Mouse (Mus musculus) neural tube, embryonic 14.5 days (tissue): ENCODE data around the gene Apobec1. TPM values are rescaled to one million over a fixed set of nuclear protein-coding genes. Genes with fewer than 3 reads are reported as not detected.

Experiments
- ATAC-seq: fragments of 200-750 bp; cut with Nextera tagmentation; 2 replicates; pipeline ENCODE4 v1.8.0; 2017; ENCODE audit warnings: low read depth, mild to moderate bottlenecking, moderate TSS enrichment, moderate library complexity
- H3K27ac ChIP-seq: fragments of 300-500 bp; sonication (generic); 2 replicates; pipeline ENCODE4 v1.5.1; 2014; ENCODE audit warnings: low read depth, mild to moderate bottlenecking, control low read depth, low read length, moderate library complexity, mixed read lengths
- H3K27me3 ChIP-seq: fragments of 300-500 bp; sonication (generic); 2 replicates; pipeline ENCODE4 v1.6.1; 2014; ENCODE audit warnings: low read length; ENCODE audit not compliant: control insufficient read depth, insufficient read depth
- H3K36me3 ChIP-seq: fragments of 300-500 bp; sonication (generic); 2 replicates; pipeline ENCODE4 v1.6.1; 2014; ENCODE audit warnings: low read length, mixed read lengths; ENCODE audit not compliant: control insufficient read depth, insufficient read depth
- H3K4me1 ChIP-seq: fragments of 300-500 bp; sonication (generic); 2 replicates; pipeline ENCODE4 v1.6.1; 2014; ENCODE audit warnings: low read length; ENCODE audit not compliant: control insufficient read depth, insufficient read depth
- H3K4me2 ChIP-seq: fragments of 300-500 bp; sonication (generic); 2 replicates; pipeline ENCODE4 v1.6.1; 2014; ENCODE audit warnings: mild to moderate bottlenecking, low read depth, low read length, control low read depth
- H3K4me3 ChIP-seq: fragments of 300-500 bp; sonication (generic); 2 replicates; pipeline ENCODE4 v1.5.1; 2014; ENCODE audit warnings: low read depth, low read length, control low read depth, mixed read lengths
- H3K9ac ChIP-seq: fragments of 300-500 bp; sonication (generic); replicated peaks from 2 replicates; pipeline ENCODE4 v1.6.1; 2014; ENCODE audit warnings: low read depth, mild to moderate bottlenecking, control low read depth, low read length, mixed read lengths
- H3K9me3 ChIP-seq: fragments of 300-500 bp; sonication (generic); 2 replicates; pipeline ENCODE4 v1.6.1; 2016; ENCODE audit warnings: low read length; ENCODE audit not compliant: control insufficient read depth
- WGBS: fragments of 180-500 bp; shearing (Covaris S2); extraction: QIAGEN DNeasy Blood & Tissue Kit; methylation state at CpG from one replicate; pipeline ENCODE4 v1.1.7; 2014; 5-methylcytosine and 5-hydroxymethylcytosine counted together
- polyA plus RNA-seq: library from polyadenylated mRNA; unstranded; fragments of >200 nt; fragmentation: Nextera tagmentation; extraction: Ambion mirVana; gene quantifications from 2 replicates; pipeline ENCODE4 v1.2.1, GENCODE M21; 2014

Apobec1 gene
- polyA plus RNA-seq, 1 experiment from 2014 or later = 1.1 TPM

- no peaks in the 10 kb centered on the region for H3K36me3 ChIP-seq
- no peak within 1 kb of the TSS for H3K9ac ChIP-seq
- no peaks in the 10 kb centered on the region for H3K27me3 ChIP-seq
- H3K4me2 ChIP-seq = no peak within 1 kb of the TSS
- ATAC-seq = no peak
- H3K9me3 ChIP-seq = no peaks in the 10 kb centered on the region
- 92% methylated on average over 8 of the region's 8 CpGs for WGBS
- H3K27ac ChIP-seq = no peak within 1 kb of the TSS
- no peak within 1 kb of the TSS for H3K4me3 ChIP-seq
- no peaks in the 10 kb centered on the region for H3K4me1 ChIP-seq
Measured at GRCm38 (mm10) chr6:122626110-122626509, 23.9 kb upstream of the Apobec1 start, which contains the start of gene Dppa3. Gene Dppa3, plus strand, starts transcription at chr6:122626410.

GRCm38 (mm10) chr6:122625156-122625555 is 22.9 kb upstream of the Apobec1 start:
- Histone ChIP-seq H3K27ac (no peak overlapping the region), H3K4me3 (no peak overlapping the region), H3K9me3 (no peaks in the 10 kb centered on the region), H3K36me3 (no peaks in the 10 kb centered on the region), H3K4me2 (no peak overlapping the region), H3K9ac (no peak overlapping the region), H3K27me3 (no peaks in the 10 kb centered on the region), H3K4me1 (no peaks in the 10 kb centered on the region)
- 82% methylated on average over 4 of the region's 4 CpGs for WGBS
- ATAC-seq = no peak

- Histone ChIP-seq H3K4me3 (no peak overlapping the region), H3K27me3 (no peaks in the 10 kb centered on the region), H3K4me1 (no peaks in the 10 kb centered on the region), H3K9ac (no peak overlapping the region), H3K9me3 (no peaks in the 10 kb centered on the region), H3K27ac (no peak overlapping the region), H3K36me3 (no peaks in the 10 kb centered on the region), H3K4me2 (no peak overlapping the region)
- no peak for ATAC-seq
- WGBS = 21% methylated on average over 5 of the region's 5 CpGs
Measured at GRCm38 (mm10) chr6:122624480-122624879, 22.2 kb upstream of the Apobec1 start.

- H3K4me2 ChIP-seq = no peak overlapping the region
- no peak overlapping the region for H3K27ac ChIP-seq
- no peaks in the 10 kb centered on the region for H3K27me3 ChIP-seq
- H3K36me3 ChIP-seq = no peaks in the 10 kb centered on the region
- WGBS = 95% methylated on average over 6 of the region's 6 CpGs
- no peak overlapping the region for H3K9ac ChIP-seq
- H3K9me3 ChIP-seq = no peaks in the 10 kb centered on the region
- ATAC-seq = no peak
- H3K4me1 ChIP-seq = no peaks in the 10 kb centered on the region
- no peak overlapping the region for H3K4me3 ChIP-seq
Measured at GRCm38 (mm10) chr6:122621066-122621465, 18.8 kb upstream of the Apobec1 start.

GRCm38 (mm10) chr6:122616022-122616421 is 13.8 kb upstream of the Apobec1 start:
- 71% methylated on average over 3 of the region's 3 CpGs for WGBS
- Histone ChIP-seq H3K4me1 (no peaks in the 10 kb centered on the region), H3K27me3 (no peaks in the 10 kb centered on the region), H3K36me3 (no peaks in the 10 kb centered on the region), H3K4me3 (no peak overlapping the region), H3K9me3 (no peaks in the 10 kb centered on the region), H3K9ac (no peak overlapping the region), H3K4me2 (no peak overlapping the region), H3K27ac (no peak overlapping the region)
- no peak for ATAC-seq

GRCm38 (mm10) chr6:122614047-122614446 is 11.8 kb upstream of the Apobec1 start:
- WGBS = 74% methylated on average over 2 of the region's 2 CpGs
- Histone ChIP-seq H3K9ac (no peak overlapping the region), H3K4me2 (no peak overlapping the region), H3K4me3 (no peak overlapping the region), H3K27me3 (no peaks in the 10 kb centered on the region), H3K9me3 (no peaks in the 10 kb centered on the region), H3K27ac (no peak overlapping the region), H3K4me1 (no peaks in the 10 kb centered on the region), H3K36me3 (no peaks in the 10 kb centered on the region)
- ATAC-seq = no peak

- Histone ChIP-seq H3K4me3 (no peak overlapping the region), H3K9me3 (no peaks in the 10 kb centered on the region), H3K9ac (no peak overlapping the region), H3K4me1 (no peaks in the 10 kb centered on the region), H3K27me3 (no peaks in the 10 kb centered on the region), H3K27ac (no peak overlapping the region), H3K4me2 (no peak overlapping the region), H3K36me3 (no peaks in the 10 kb centered on the region)
- 85% methylated on average over 4 of the region's 4 CpGs for WGBS
- ATAC-seq = no peak
Measured at GRCm38 (mm10) chr6:122612426-122612825, 10.2 kb upstream of the Apobec1 start.

GRCm38 (mm10) chr6:122609771-122610170 is 7.5 kb upstream of the Apobec1 start, which contains the start of gene Gdf3:
Gene Gdf3, minus strand, starts transcription at chr6:122610087.
- no peaks in the 10 kb centered on the region for H3K27me3 ChIP-seq
- H3K9me3 ChIP-seq = no peaks in the 10 kb centered on the region
- H3K36me3 ChIP-seq = no peaks in the 10 kb centered on the region
- no peak within 1 kb of the TSS for H3K4me2 ChIP-seq
- ATAC-seq = no peak
- no peak within 1 kb of the TSS for H3K4me3 ChIP-seq
- H3K9ac ChIP-seq = no peak within 1 kb of the TSS
- no peaks in the 10 kb centered on the region for H3K4me1 ChIP-seq
- H3K27ac ChIP-seq = no peak within 1 kb of the TSS
- WGBS = 62% methylated on average over 14 of the region's 14 CpGs

- no peaks in the 10 kb centered on the region for H3K4me1 ChIP-seq
- H3K27ac ChIP-seq = no peak overlapping the region
- no peak overlapping the region for H3K9ac ChIP-seq
- no peaks in the 10 kb centered on the region for H3K9me3 ChIP-seq
- 78% methylated on average over 9 of the region's 9 CpGs for WGBS
- ATAC-seq = no peak
- no peak overlapping the region for H3K4me2 ChIP-seq
- no peaks in the 10 kb centered on the region for H3K27me3 ChIP-seq
- H3K36me3 ChIP-seq = no peaks in the 10 kb centered on the region
- no peak overlapping the region for H3K4me3 ChIP-seq
Measured at GRCm38 (mm10) chr6:122609377-122609728, 7.1 kb upstream of the Apobec1 start.
